Mouse (Mus musculus) heart, embryonic 13.5 days (tissue): ENCODE measurements at regions not wholly inside any gene's neighbourhood (a gene's known extent, or its start where the extent isn't known, plus 50 kb on each side); places are given as distances from the start of the nearest gene placed in this dataset.

Experiments used
- ATAC-seq: fragments of 200-750 bp; cut with Nextera tagmentation; 2 replicates; pipeline ENCODE4 v1.8.0; 2017; ENCODE audit warnings: moderate TSS enrichment; ENCODE audit not compliant: insufficient number of reproducible peaks, low FRiP score, low TSS enrichment; ENCODE audit errors: extremely low read depth
- H3K27ac ChIP-seq: fragments of 300-500 bp; sonication (generic); replicated peaks from 2 replicates; pipeline ENCODE4 v1.5.1; 2015; ENCODE audit warnings: moderate library complexity, mild to moderate bottlenecking, inconsistent platforms
- H3K27me3 ChIP-seq: fragments of 300-500 bp; sonication (generic); replicated peaks from 2 replicates; pipeline ENCODE4 v1.6.1; 2015; ENCODE audit warnings: mild to moderate bottlenecking, inconsistent platforms
- H3K36me3 ChIP-seq: fragments of 300-500 bp; sonication (generic); 2 replicates; pipeline ENCODE4 v1.6.1; 2015; ENCODE audit warnings: mild to moderate bottlenecking, inconsistent platforms
- H3K4me1 ChIP-seq: fragments of 300-500 bp; sonication (generic); 2 replicates; pipeline ENCODE4 v1.6.1; 2015; ENCODE audit warnings: inconsistent platforms
- H3K4me2 ChIP-seq: fragments of 300-500 bp; sonication (generic); 2 replicates; pipeline ENCODE4 v1.6.1; 2015; ENCODE audit warnings: inconsistent platforms, mild to moderate bottlenecking, moderate library complexity
- H3K4me3 ChIP-seq: fragments of 300-500 bp; sonication (generic); 2 replicates; pipeline ENCODE4 v1.5.1; 2015; ENCODE audit warnings: moderate library complexity, mild to moderate bottlenecking, inconsistent platforms
- H3K9ac ChIP-seq: fragments of 300-500 bp; sonication (generic); 2 replicates; pipeline ENCODE4 v1.6.1; 2015; ENCODE audit warnings: inconsistent platforms, mild to moderate bottlenecking, moderate library complexity
- H3K9me3 ChIP-seq: fragments of 300-500 bp; sonication (generic); 2 replicates; pipeline ENCODE4 v1.6.1; 2016; ENCODE audit warnings: inconsistent platforms
- WGBS: fragments of 180-500 bp; shearing (Covaris S2); methylation state at CpG from one replicate; pipeline ENCODE4 v1.1.7; 2015; ENCODE audit warnings: mixed read lengths; 5-methylcytosine and 5-hydroxymethylcytosine counted together

GRCm38 (mm10) chr3:21891819-21892480 lies 184.5 kb upstream of the Tbl1xr1 start:
- H3K36me3 ChIP-seq: no peaks in the 10 kb centered on the region
- no peaks in the 10 kb centered on the region for H3K27me3 ChIP-seq
- H3K9ac ChIP-seq: no peak overlapping the region
- ATAC-seq: no peak
- H3K27ac ChIP-seq: no peak overlapping the region
- H3K4me2 ChIP-seq: no peak overlapping the region
- WGBS: 49% methylated on average over 7 of the region's 7 CpGs
- no peak overlapping the region for H3K4me3 ChIP-seq
- H3K4me1 ChIP-seq: 0 out of 2 replicates have a peak, but pooled peaks cover 2% of the 10 kb centered on the region
- no peaks in the 10 kb centered on the region for H3K9me3 ChIP-seq

DNA sequence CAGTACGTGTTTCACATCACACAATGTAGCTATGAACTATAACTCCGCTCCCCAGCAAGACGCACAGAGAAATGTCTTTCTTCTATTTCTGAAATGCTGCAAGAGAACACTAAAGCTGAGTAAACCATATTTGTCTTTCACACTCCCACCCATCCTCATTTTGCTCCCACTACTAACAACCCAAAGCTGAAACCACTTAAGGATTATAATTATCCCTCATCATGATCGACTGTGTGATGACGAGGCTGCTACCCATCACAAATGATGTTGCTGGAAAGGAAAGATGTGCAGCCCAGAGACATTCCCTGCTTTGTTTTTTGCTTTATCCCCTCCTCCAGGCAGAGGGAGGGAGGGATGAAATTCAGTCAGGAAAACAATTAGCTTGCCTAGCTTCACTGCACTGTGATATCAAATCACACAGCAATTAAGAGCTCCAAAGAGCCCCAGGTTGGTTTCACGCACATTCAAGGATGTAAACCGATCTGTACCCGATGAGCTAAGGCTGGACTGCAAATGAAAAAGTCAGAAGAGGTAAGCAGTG lies 183.5 kb upstream of the Tbl1xr1 start:
- Histone ChIP-seq H3K4me3 (no peak overlapping the region), H3K4me2 (no peak overlapping the region), H3K9ac (no peak overlapping the region), H3K9me3 (no peaks in the 10 kb centered on the region), H3K27ac (no peak overlapping the region), H3K27me3 (no peaks in the 10 kb centered on the region), H3K4me1 (0 out of 2 replicates have a peak, but pooled peaks cover 3% of the 10 kb centered on the region), H3K36me3 (no peaks in the 10 kb centered on the region)
- WGBS: 55% methylated on average over 8 of the region's 8 CpGs
- no peak for ATAC-seq

- Histone ChIP-seq H3K4me1 (0 out of 2 replicates have a peak, but pooled peaks cover 6% of the 10 kb centered on the region), H3K9me3 (no peaks in the 10 kb centered on the region), H3K4me2 (no peak overlapping the region), H3K9ac (no peak overlapping the region), H3K36me3 (no peaks in the 10 kb centered on the region), H3K4me3 (no peak overlapping the region), H3K27ac (no peak overlapping the region), H3K27me3 (no peaks in the 10 kb centered on the region)
- 67% methylated on average over 2 of the region's 2 CpGs for WGBS
- no peak for ATAC-seq
Observed at GRCm38 (mm10) chr3:21895551-21895950, 180.9 kb upstream of the Tbl1xr1 start.

DNA sequence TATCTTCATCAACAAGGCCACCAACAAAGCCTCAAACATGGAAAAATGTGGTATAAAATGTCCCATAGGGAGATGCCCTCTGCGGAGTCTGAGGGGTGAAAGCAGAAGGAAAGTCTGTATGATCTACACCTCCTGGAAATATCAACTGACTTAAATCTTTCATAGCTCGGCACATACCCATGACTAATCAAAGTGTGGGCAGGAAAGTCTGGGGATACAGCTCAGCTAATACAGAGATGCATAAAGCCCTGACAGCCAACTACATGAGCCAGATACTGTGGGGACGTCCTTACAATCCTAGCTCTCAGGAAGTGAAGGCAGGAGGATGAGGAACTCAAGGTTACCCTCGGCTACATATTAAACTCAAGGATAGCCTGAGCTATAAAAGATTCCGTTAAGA lies 178.2 kb upstream of the Tbl1xr1 start:
- Histone ChIP-seq H3K27ac (no peak overlapping the region), H3K36me3 (no peaks in the 10 kb centered on the region), H3K4me1 (0 out of 2 replicates have a peak, but pooled peaks cover 4% of the 10 kb centered on the region), H3K4me3 (no peak overlapping the region), H3K9me3 (no peaks in the 10 kb centered on the region), H3K9ac (no peak overlapping the region), H3K27me3 (no peaks in the 10 kb centered on the region), H3K4me2 (no peak overlapping the region)
- 60% methylated on average over 5 of the region's 5 CpGs for WGBS
- no peak for ATAC-seq

- ATAC-seq: no peak
- H3K4me3 ChIP-seq: no peak overlapping the region
- 33% methylated on average over 2 of the region's 2 CpGs for WGBS
- H3K4me2 ChIP-seq: no peak overlapping the region
- no peaks in the 10 kb centered on the region for H3K9me3 ChIP-seq
- H3K27ac ChIP-seq: no peak overlapping the region
- no peak overlapping the region for H3K9ac ChIP-seq
- no peaks in the 10 kb centered on the region for H3K36me3 ChIP-seq
- H3K4me1 ChIP-seq: no peaks in the 10 kb centered on the region
- H3K27me3 ChIP-seq: no peaks in the 10 kb centered on the region
Observed at GRCm38 (mm10) chr3:21905384-21906073, 170.9 kb upstream of the Tbl1xr1 start.

DNA sequence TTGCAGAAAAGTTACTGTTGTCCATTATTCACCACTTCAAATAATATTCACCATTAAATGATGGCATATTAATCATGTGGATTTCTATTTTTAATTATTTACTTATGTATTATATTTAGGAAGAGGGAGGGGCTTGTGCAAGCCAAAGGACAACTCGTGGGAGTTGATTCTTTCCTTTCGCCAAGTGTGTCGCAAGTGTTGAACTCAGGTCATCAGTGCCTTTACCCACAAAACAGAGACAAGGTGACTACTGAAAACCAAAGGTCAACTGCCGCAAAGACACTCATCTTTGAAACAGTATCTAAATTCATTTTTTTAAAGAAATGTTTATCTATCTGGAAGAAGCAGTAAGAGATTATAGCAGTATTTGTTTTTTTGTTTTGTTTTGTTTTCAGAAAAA lies 167.6 kb upstream of the Tbl1xr1 start:
- no peaks in the 10 kb centered on the region for H3K36me3 ChIP-seq
- no peak overlapping the region for H3K9ac ChIP-seq
- no peak for ATAC-seq
- H3K4me2 ChIP-seq: no peak overlapping the region
- no peaks in the 10 kb centered on the region for H3K4me1 ChIP-seq
- H3K27ac ChIP-seq: no peak overlapping the region
- H3K4me3 ChIP-seq: no peak overlapping the region
- 86% methylated on average over 4 of the region's 4 CpGs for WGBS
- H3K27me3 ChIP-seq: no peaks in the 10 kb centered on the region
- no peaks in the 10 kb centered on the region for H3K9me3 ChIP-seq

DNA sequence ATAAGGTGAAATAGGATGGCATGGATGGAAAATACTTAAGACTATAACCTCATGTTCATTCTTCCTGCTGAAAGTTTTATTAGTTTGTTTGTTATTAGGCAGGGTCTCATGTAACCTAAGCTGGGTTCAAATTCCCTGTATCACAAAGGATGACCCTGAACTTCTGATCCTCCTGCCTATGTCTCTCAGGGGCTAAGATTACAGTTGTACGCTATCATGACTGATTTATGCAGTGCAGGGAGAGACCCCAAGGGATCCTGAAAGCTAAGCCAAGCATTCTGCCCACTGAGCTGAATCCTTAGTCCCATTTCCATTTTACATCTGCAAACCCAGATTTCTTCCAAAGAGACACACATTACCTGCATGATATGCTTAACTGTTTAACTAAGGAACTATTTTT lies 166.4 kb upstream of the Tbl1xr1 start:
- WGBS: 73% methylated on average over 1 of the region's 1 CpGs
- Histone ChIP-seq H3K36me3 (no peaks in the 10 kb centered on the region), H3K9me3 (no peaks in the 10 kb centered on the region; the same call in 1 of the 2 replicates), H3K27ac (no peak overlapping the region), H3K27me3 (no peaks in the 10 kb centered on the region), H3K4me2 (no peak overlapping the region), H3K9ac (no peak overlapping the region), H3K4me1 (0 out of 2 replicates have a peak, but pooled peaks cover 3% of the 10 kb centered on the region), H3K4me3 (no peak overlapping the region)
- ATAC-seq: no peak

DNA sequence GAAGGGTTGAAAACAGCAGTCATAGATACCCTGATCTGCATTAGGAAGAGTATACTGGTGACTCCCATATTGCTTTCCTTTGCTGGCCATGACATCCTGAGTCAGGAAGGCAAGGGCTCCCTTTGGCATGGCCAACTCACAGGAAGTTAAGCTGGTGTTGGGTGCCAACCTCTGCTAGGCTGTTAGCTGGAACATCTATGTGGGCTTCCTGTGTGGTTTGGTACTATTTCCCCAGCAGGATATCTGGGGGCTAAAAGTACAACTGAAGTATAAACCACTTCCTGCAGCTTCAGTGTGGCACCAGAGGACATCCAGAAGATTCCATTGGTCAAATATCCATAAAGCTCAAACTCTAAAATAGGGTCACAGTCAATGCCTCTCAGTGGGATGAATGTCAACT lies 165.4 kb upstream of the Tbl1xr1 start:
- Histone ChIP-seq H3K4me2 (no peak overlapping the region), H3K27me3 (no peaks in the 10 kb centered on the region), H3K27ac (no peak overlapping the region), H3K36me3 (no peaks in the 10 kb centered on the region), H3K4me1 (0 out of 2 replicates have a peak, but pooled peaks cover 3% of the 10 kb centered on the region), H3K9me3 (no peaks in the 10 kb centered on the region; the same call in 1 of the 2 replicates), H3K4me3 (no peak overlapping the region), H3K9ac (no peak overlapping the region)
- ATAC-seq: no peak

DNA sequence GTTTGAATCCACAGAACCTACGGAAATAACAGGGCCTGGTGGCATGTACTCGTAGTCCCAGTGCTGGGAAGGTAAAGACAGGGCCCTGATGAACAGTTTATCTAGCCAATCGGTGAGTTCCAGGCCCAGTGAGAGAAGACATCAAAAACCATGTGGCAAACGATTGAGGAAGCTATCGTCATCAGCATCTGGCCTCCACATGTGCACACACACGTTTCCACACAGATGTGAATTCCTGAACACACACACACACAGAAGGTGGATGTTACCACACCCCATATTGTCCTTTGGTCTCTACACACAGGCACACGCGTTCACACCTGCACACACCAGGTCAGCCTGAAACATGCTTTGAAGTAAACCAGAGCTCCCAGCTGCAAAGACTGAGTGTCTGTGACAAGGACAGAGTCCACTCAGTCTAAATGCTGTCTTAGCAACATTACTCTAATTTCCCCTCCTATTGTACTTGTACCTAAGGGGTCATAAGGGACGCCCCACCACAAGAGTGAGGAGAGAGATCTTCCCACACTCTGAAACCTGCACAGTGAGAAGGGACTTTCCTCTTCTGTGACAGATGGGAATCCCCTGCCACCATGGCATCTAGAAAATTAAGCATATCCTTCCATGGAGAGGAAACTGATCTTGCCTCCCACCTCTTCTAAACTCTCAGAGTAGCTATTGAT lies 159.1 kb upstream of the Tbl1xr1 start:
- H3K27ac ChIP-seq: no peak overlapping the region
- WGBS: 82% methylated on average over 9 of the region's 9 CpGs
- H3K4me3 ChIP-seq: no peak overlapping the region
- no peak for ATAC-seq
- no peaks in the 10 kb centered on the region for H3K36me3 ChIP-seq
- no peaks in the 10 kb centered on the region for H3K27me3 ChIP-seq
- H3K4me2 ChIP-seq: no peak overlapping the region
- H3K4me1 ChIP-seq: 0 out of 2 replicates have a peak, but pooled peaks cover 3% of the 10 kb centered on the region
- no peak overlapping the region for H3K9ac ChIP-seq
- H3K9me3 ChIP-seq: no peaks in the 10 kb centered on the region; the same call in 1 of the 2 replicates

DNA sequence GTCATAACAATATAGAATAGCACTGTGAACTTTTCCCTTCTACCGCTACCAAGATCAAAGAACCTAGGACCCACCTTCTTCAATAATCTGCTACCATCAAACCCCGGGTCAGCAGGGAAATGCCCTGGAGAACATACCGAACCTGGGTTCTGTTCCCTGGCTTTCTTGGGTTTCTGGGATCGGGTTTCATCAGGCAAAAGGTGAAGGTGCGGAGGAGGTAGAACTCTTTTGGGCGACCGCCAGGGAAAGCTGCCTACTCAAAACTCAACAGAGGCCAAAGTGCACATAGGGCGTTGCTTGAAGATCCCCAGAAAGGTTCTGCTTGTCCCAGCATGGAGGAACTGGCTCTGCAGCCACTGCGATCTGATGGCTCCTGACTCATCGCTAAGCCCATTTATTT lies 158.0 kb upstream of the Tbl1xr1 start:
- H3K27me3 ChIP-seq: no peaks in the 10 kb centered on the region
- H3K9ac ChIP-seq: no peak overlapping the region
- H3K9me3 ChIP-seq: no peaks in the 10 kb centered on the region; the same call in 1 of the 2 replicates
- 77% methylated on average over 10 of the region's 10 CpGs for WGBS
- H3K36me3 ChIP-seq: no peaks in the 10 kb centered on the region
- no peak overlapping the region for H3K27ac ChIP-seq
- H3K4me1 ChIP-seq: 0 out of 2 replicates have a peak, but pooled peaks cover 3% of the 10 kb centered on the region
- no peak overlapping the region for H3K4me3 ChIP-seq
- ATAC-seq: no peak
- no peak overlapping the region for H3K4me2 ChIP-seq

- H3K9ac ChIP-seq: no peak overlapping the region
- H3K4me1 ChIP-seq: no peaks in the 10 kb centered on the region
- H3K27ac ChIP-seq: no peak overlapping the region
- no peak overlapping the region for H3K4me3 ChIP-seq
- ATAC-seq: no peak
- WGBS: 90% methylated on average over 7 of the region's 7 CpGs
- no peak overlapping the region for H3K4me2 ChIP-seq
- no peaks in the 10 kb centered on the region; the same call in 1 of the 2 replicates for H3K9me3 ChIP-seq
- H3K27me3 ChIP-seq: no peaks in the 10 kb centered on the region
- H3K36me3 ChIP-seq: no peaks in the 10 kb centered on the region
Observed at GRCm38 (mm10) chr3:21919931-21920330, 156.5 kb upstream of the Tbl1xr1 start.
